Mouse (Mus musculus): ENCODE results near the gene Bscl2.

The Bscl2 gene

DNA sequence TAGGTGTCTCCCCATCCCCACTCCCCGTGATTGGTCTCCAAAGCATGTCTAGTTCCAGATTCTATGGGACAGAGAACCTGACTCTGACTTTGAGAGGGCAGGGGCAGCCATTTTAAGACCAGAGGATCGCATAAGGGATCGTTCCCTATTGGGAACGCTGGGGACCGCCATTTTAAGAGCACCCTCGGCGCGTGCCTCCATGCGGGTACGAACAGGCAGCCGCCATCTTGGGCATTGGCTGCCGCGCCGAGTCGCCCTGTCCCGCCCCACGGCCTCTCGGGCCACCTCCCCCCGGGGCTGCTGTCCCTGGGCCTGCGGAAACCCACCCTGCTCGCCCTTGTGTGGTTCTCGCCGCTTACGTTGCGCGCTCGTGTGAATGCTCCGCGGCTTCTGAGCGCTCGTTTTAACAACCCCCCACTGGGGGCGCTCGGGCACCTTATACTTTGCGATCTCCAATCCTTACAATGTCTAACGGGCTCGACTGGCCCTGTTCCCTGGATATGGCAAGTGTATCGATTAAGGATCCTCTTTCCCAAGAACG is at the start of gene Bscl2:
TSS of gene Bscl2 (plus strand) at position 217 of the 541 bp plus-strand sequence.
- peak; percentile 99 for DNase-seq

DNA sequence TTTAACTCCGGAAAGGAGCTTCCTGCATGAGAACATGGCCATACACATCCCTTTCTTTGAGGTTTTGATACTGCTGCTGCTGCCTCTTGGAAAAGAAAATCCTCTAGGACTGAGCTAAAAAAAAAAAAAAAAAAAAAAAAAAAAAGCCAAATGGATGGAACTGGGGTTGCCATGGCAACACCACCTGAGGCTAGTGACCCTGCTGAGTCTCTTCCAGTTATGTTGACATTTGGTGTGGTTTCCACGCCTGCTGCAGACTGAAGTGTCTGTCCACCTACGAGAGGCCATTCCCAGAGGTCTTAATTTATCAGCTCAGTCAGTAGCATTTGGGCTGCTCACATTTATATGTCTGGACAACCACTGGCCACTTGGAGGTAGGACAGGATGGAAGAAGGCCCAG is 48.7 kb upstream of the Bscl2 start:
- no peak for DNase-seq

DNA sequence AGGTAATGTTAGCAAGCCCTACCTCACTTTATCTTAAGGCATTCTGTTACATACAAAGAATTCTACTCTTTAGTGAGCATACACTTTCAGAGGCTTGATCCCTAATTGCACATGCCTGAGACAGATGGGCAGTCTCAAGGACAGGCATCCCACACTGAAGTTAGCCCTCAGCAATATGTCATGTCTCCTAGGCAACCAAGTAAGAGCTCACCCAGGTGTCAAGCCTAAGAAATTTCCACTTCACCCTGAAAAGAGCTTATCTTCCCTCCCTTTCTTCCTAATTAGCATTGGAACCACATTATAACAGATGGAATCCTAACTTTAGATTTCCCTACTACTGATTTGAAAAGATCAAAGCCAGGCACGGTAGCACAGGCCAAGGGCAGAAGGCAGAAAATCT is 48.1 kb upstream of the Bscl2 start:
- no peak for DNase-seq

DNA sequence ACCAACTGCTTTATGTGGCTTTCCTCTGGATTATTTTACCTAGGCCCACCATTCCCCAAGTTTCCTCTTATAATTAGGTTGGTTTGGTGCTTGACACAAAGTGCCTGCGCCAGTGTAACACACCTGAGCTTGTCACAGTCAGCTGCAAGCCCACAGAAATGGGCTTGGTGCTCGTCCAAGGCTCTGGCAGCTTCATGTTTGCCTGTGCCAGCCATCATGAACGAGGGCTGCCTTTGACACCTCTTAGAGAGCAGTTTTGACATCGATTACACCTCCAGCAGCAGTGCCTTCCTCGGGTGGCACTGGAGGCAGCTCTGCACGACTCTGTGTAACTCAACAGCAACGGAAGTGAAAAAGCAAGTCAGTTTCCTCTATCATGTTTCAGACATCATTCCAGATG is 47.1 kb upstream of the Bscl2 start:
- DNase-seq: no peak

DNA sequence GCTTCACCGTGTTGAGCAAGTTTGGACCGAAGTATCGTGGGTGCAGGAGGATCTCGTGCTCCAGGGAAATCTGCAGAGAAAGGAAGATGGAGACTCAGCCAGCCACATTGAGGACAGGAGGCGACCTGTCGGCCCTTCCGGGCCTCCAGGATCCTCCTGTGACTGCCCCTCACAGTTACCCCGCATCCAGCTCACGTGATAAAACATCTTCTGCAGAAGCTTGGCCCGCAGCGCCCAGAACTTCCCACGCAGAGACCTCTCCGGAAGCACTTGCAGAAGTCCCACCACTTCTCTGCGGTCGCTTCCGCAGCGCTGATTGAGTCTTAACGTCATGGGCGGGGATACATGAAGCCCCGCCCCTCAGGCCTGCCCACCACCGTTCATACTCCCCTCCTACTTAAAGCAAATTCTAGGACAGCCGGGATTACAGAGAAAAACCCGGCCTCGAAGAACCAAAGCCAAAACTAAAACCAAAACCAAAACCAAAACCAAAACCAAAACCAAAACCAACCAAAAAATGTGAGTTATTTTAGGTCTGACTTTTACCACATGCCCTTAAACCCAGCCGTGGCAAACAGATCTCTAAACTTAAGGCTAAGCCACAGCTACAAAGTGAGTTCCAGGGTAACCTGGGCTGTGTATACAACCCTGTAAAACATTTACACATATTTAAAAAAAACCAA is 38.9 kb upstream of the Bscl2 start, which contains the start of gene Polr2g:
TSS of gene Polr2g (minus strand) at position 314 of the 683 bp plus-strand sequence.
- peak; percentile 99 for DNase-seq

DNA sequence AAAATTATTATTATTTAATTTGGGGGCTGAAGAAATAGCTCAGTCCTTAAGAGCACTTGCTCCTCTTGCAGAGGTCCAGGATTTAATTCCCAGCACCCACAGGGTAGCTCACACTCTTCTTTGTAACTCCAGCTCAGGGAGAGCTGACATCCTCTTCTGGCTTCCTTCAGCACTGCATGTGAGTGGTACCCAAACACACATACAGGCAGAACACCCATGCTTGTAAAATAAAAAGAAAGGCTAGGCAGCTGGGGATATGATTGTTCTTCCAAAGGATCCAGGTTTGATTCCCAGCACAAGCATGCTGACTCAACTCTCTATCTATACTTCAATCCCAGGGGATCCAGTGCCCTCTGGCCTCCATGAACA is 38.3 kb upstream of the Bscl2 start:
- DNase-seq: peak; percentile 91

DNA sequence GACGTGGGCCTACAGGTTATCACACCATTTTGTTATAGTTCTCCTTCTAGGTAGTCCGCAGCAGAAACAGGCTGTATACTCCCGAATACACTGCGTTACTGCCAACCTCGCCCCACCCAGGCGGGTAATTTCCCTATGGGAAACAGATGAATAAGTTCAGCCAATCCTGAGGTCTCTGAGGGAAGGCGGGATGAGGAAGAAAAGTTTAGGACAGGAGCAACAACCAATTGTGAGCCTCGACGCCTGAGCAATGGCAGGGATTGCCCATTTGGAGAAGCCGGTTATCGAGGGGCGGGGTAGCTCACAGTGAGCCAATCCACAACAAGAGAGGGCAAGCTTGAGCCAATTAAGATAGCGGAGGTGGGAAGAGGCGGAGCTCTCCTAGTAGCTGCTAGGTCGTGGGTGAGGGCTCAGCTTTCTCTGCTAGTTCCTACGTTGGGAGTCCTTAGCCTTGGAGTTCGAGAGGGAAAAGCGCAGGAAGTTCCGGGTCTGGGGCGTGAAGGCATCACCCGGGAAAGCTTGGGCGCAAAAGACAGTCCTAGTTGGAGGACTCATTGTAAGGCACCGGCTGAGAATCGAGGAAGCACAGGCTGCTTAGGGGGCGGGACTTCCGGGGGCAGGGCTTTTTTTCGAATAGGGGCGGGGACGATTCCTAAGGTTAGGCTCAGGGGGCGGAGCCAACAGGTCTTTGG is 35.0 kb upstream of the Bscl2 start, which contains the start of gene Zbtb3:
TSS of gene Zbtb3 (plus strand) at position 426 of the 692 bp plus-strand sequence.
- DNase-seq: peak; percentile 100

DNA sequence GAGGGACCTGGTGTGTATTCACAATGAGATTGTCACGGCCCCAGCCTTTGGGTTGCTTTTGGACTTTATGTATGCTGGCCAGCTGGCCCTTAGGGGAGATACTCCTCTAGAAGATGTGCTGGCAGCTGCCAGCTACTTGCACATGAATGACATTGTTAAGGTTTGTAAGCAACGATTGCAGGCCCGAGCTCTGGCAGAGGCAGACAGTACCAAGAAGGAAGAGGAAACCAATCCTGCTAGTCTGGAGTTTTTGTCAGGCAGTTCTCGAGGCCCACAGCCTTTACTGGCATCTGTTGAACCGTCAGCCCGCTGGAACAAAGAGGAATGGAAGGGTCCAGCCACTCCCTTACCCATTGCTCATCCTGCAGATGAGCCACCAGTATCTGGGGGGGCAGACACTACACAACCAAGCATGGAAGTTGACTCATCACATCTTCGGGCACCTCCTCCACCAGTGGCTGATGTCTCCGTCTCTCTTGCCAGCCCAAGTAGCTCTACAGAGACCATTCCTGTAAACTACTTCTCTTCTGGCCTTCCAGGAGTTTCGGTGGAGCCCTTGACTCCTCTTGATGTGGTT is 34.0 kb upstream of the Bscl2 start:
- DNase-seq: peak; percentile 91

DNA sequence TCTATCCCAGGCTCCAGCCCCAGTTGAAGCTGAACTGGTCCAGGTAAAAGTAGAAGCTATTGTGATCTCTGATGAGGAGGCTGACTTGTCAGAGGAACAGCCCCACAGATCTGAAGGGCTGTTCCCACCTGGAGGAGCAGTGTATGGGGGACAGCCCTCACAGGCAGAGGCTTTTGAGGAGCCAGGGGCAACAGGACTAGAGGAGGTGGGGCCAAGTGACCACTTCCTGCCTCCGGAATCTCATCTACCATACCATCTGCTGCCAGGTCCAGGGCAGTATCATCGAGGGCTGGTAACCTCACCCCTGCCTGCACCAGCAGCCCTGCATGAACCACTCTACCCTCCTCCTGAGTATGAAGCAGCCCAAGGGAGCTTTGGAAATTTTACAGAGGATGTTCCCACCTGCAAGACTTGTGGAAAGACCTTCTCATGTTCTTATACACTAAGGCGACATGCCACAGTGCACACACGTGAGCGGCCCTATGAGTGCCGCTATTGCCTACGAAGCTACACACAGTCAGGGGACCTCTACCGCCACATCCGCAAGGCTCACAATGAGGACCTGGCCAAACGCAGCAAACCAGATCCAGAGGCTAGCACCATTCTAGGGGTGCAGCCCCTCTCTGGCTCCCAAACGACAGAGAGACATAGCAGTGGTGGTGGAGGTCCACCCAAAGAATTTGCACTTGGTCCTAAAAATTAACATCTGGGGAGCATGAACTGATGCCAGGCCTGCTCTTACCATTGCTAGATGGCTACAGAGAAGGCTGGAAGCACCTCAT is 33.2 kb upstream of the Bscl2 start:
- DNase-seq: peak; percentile 91

DNA sequence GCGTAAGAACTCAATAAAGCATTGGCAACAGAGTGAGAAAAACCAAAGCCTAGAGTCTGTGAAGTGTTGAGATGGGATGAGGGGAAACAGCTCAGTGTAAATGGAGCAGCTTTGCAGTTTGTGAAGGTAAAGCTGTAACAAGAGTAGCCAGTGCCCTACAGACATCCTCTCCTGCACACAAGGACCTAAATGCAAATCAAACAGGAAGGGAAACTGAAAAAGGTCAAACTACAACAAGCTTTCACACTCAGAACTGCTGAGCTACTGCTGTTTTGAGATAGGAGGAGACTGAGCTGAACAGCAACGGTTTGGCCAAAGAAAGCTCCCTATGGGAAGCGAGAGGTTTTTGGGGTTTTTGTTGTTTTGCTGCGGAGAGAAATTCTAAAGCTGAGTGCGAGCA is 30.5 kb upstream of the Bscl2 start:
- DNase-seq: no peak

DNA sequence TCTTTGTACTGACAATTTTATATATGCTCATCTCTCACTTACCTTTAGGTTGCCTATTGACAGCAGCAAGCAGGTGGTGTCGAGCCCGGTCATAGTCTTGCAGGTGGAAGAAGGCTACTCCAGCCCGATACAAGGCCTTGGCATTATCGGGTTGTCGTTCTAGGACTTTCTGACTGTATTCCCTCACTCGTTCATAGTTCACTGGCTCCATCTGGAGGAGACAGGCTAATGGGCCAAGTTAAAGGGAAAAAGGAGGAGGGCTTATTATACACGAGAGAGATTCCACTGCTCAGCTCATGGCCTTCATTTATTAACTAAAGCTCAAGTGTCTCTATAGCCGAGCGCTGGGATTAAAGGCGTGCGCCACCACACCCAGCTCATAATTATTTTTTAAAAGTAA is 21.5 kb upstream of the Bscl2 start:
- DNase-seq: no peak

DNA sequence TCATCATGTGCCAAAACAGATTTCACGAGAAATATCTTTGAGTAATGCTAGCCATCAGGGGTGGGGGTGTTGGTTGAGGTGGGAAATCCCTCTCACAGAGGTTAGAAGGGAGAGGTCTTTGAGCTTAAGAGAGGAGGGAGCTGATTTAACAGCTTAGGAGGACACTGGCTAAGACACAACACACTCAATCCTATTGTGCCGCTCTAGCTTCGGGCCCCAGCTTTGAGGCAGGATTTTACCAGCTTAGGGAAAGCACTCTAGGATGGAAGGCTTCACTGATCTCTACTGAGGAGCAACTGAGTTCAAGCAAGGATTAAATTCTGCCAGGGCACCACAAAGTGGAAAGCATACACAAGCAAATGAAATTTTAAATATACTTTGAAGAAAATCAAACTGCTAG is 20.3 kb upstream of the Bscl2 start:
- no peak for DNase-seq

DNA sequence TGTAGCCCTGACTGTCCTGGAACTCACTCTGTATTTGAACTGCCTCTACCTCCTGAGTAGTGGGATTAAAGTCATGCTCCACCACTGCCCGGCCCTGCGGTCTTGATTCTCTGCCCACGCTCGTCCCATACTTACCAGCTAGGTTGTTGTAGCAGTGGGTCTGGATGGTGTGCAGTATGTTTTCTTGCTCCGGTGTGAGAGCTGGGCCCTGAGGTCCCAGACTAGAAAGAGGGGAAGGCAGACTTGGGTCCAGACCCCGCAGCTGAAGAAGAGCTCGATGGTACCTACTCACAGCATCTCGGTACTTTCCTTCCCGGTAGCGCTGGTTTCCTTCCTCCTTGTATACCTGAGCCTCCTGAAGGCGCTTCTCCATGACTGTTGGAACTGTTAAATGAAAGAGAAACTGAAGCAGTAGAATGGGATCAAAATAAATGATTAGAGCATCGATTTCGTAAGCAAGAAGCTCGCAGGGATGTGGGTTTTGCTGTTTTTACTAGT is 18.9 kb upstream of the Bscl2 start:
- peak; percentile 91 for DNase-seq

DNA sequence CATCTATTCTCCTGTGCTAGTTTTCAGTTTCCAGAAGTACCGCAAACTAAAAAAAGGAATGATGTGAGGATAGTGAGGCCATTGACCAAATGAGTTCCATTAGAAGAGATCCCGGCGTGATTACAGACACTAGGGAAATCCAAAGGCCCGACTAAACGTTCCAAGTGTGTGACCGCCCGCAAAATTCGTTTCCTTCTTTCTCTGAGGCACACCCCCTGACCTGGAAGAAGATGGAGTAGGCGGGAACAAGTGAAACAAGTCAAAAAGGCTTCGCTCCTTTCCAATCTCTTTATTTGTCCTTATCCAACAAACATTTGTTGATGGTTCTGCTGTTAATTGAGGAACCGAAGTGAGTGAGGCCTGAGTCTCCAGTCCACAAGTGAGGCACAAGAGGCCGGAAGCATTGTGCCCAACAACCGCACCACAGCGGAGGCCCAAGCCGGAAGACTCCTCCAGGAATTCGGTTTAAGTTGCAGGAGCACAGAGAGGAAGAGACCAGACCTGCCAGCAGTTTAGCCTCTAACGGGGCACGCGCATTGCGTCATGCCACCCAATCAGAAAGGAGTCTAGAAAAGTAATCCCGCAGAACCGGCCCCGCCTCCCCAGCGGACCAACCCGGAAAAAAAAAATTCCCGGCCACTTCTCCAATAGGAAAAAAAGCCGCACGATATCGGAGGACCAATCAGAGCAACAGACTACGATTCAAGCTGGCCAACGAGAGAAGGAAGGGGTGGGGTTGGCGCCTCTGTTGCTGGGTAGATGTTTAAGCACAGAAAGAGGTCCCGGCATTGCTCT is 18.3 kb upstream of the Bscl2 start, which contains the start of gene Ttc9c:
TSS of gene Ttc9c (minus strand) at position 533 of the 795 bp plus-strand sequence.
- DNase-seq: peak; percentile 100

DNA sequence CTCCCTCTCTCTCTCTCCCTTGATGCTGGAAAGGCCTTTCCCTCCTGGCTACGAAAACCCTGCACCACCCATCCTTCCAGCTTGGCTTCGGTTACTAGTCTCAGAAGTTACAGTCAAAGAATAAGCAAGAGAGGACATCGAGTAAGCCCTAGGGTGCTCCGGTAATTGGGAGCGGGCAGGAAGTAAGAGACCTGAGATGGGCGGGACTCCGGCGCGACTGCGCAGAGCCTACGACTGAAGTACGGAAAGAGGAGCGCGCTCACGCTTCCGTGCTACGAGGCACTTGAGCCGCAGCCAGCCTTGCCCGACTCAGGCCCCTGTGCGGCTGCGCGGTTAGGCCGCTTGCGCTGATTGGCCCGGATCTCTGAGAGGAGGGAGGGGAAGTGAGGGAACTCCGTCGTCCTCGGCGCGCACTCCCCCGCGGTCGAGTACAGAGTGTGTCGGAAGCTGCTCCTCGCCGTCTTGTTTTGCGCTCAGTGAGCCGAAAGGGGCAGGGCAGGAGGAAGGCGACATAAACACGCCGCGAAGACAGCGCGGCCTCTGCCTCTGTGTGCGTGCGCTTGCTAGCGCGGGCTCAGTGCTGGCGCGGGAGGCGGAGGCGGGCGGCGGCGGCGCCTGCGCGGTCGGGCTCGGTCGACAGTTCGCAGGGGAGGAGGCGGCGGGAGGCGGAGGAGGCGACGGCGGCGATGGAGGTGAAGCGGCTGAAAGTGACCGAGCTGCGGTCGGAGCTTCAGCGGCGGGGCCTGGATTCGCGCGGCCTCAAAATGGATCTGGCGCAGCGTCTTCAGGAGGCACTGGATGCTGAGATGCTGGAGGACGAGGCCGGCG is 17.5 kb upstream of the Bscl2 start, which contains the start of gene Hnrnpul2:
TSS of gene Hnrnpul2 (plus strand) at position 415 of the 828 bp plus-strand sequence.
- peak; percentile 100 for DNase-seq

DNA sequence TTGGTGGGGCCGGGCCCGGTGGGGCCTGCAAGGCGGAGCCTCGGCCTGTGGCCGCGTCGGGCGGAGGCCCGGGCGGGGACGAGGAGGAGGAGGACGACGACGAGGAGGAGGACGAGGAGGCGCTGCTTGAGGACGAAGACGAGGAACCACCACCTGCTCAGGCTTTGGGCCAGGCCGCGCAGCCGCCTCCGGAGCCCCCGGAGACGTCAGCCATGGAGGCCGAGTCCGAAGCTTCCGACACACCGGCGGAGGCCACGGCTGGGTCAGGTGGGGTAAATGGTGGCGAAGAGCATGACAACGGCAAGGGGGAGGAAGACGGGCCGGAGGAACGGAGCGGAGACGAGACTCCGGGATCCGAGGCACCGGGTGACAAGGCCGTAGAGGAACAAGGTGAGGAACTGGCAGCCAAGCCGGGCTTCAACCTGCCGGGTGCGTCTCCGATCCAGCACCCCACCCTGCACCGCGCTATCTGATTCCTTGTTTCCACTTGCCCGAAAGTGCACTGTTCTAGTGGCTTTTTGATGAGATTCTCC is 16.8 kb upstream of the Bscl2 start:
- no peak for DNase-seq

DNA sequence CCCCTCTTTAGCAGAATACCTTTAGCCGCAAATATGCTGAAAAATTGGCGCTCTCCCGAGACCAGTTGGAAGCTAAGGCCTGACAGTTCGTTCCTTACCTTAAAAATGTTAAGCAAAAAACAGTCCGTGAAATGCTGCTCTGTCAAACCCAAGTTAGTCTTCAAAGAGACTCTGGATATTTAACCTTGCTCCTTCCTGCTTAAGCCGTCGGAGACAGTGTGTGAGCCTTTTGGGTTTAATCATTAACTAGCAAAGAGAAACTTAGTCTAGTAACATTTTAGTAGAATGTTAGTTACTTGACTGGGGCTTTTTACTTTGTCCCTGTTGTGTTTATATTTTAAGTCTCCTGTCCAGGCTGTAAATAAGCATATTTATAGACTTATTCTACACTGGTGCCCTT is 16.1 kb upstream of the Bscl2 start:
- no peak for DNase-seq

DNA sequence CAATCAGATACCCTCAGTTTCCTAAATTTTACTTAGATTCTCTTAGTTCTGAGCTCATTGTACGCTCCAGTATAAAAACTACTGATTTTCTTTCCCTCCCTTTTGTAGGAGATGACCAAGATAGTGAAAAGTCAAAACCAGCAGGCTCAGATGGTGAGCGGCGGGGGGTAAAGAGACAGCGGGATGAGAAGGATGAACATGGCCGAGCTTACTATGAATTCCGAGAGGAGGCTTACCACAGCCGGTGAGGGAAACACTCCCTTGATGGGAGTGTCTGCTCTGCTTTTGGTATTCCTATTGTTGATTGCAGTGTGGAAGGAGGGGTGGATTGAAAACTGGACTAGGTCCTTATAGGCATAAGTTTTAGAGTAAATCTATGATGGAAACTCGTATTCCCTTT is 14.6 kb upstream of the Bscl2 start:
- DNase-seq: no peak

DNA sequence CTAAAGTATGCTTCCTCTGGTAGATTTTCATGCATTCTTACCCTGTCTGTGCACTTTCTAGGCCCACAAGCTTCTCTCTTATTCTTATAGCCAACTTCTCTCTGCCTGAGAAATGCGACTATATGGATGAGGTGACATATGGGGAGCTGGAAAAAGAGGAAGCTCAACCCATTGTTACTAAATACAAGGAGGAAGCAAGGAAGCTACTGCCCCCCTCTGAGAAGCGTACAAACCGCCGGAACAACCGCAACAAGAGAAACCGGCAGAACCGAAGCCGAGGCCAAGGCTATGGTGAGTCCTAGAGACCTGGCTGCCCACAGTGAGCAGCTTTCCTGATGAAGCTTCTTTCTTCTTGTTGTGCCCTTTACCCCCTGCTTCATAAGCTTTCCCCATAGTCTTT is 7.6 kb upstream of the Bscl2 start, which contains the start of gene AC129217.1:
TSS of gene AC129217.1 (plus strand) at position 114 of the 400 bp plus-strand sequence.
- DNase-seq: no peak

DNA sequence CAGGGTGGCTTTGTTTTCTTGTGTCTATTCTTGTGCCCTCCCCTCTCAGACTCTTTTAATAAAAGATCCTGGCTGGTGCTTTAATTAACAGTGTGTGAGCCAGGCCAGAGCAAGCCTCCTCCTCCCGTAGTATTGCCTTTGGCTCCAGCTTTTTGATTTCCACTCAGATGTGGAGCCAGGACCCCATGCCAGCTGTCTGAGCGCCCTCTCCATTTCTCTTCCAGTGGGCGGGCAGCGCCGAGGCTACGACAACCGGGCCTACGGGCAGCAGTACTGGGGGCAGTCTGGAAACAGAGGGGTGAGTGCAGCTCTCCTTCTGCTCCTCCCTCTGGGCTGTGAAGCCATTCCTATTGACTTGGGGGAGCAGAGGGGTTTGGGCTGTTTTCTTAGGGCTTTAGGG is 6.6 kb upstream of the Bscl2 start:
- no peak for DNase-seq

All from heart, adult 11 months (tissue).